Mouse (Mus musculus) right cerebral cortex, postnatal 36 days (tissue): ENCODE data around the gene Wbp2nl.
A peak's percentile ranks its signal among the peaks of the same experiment; 100 is the strongest.

Experiments used
- DNase-seq, 2 experiments: peaks; one replicate each; pipeline ENCODE4 v3.0.0; 2022; ENCODE audit warnings: low spot score in 2 of 2, mixed read lengths in 1 of 2

Gene Wbp2nl

GRCm38 (mm10) chr15:82317839-82318238, 19.1 kb downstream of the Wbp2nl start:
- no peak for DNase-seq

GRCm38 (mm10) chr15:82319613-82320012, 20.9 kb downstream of the Wbp2nl start:
- DNase-seq: no peak

GRCm38 (mm10) chr15:82322195-82322594, 23.4 kb downstream of the Wbp2nl start:
- no peak for DNase-seq

GRCm38 (mm10) chr15:82325382-82325781, 26.6 kb downstream of the Wbp2nl start:
- no peak for DNase-seq

GRCm38 (mm10) chr15:82335194-82335593, 36.4 kb downstream of the Wbp2nl start:
- DNase-seq: no peak

- no peak for DNase-seq
Measured at GRCm38 (mm10) chr15:82336629-82337028, 37.9 kb downstream of the Wbp2nl start.

- DNase-seq: no peak
Measured at GRCm38 (mm10) chr15:82337875-82338274, 39.1 kb downstream of the Wbp2nl start.

GRCm38 (mm10) chr15:82338593-82339112, 39.9 kb downstream of the Wbp2nl start, which contains the start of the genes Naga, Pheta2 and Smdt1:
TSS of gene Naga (minus strand) at chr15:82338925.
TSS of gene Pheta2 (plus strand) at chr15:82338942.
TSS of gene Smdt1 (plus strand) at chr15:82338959.
- peak; percentile 88 to 90 for DNase-seq

- DNase-seq: no peak
Measured at GRCm38 (mm10) chr15:82339150-82339549, 40.4 kb downstream of the Wbp2nl start.

- DNase-seq: no peak
Measured at GRCm38 (mm10) chr15:82339634-82340254, 41.0 kb downstream of the Wbp2nl start.

- DNase-seq: no peak
Measured at GRCm38 (mm10) chr15:82340414-82341035, 41.8 kb downstream of the Wbp2nl start.

GRCm38 (mm10) chr15:82341036-82341501, 42.3 kb downstream of the Wbp2nl start:
- no peak for DNase-seq

GRCm38 (mm10) chr15:82341675-82342542, 43.2 kb downstream of the Wbp2nl start:
- no peak for DNase-seq

GRCm38 (mm10) chr15:82342543-82342935, 43.8 kb downstream of the Wbp2nl start:
- DNase-seq: no peak

- DNase-seq: no peak
Measured at GRCm38 (mm10) chr15:82343368-82344287, 44.9 kb downstream of the Wbp2nl start.

GRCm38 (mm10) chr15:82344971-82345370, 46.2 kb downstream of the Wbp2nl start:
- no peak for DNase-seq

- DNase-seq: peak; percentile 96 to 97
Measured at GRCm38 (mm10) chr15:82345820-82346470, 47.2 kb downstream of the Wbp2nl start.

- no peak for DNase-seq
Measured at GRCm38 (mm10) chr15:82346580-82347302, 48.0 kb downstream of the Wbp2nl start.

GRCm38 (mm10) chr15:82347303-82347676, 48.5 kb downstream of the Wbp2nl start:
- DNase-seq: no peak

GRCm38 (mm10) chr15:82347852-82348251, 49.1 kb downstream of the Wbp2nl start:
- DNase-seq: no peak
